Mouse (Mus musculus): ENCODE results near the gene Insl5. TPM values are rescaled to one million over a fixed set of nuclear protein-coding genes. Genes with fewer than 3 reads are reported as not detected.

Insl5 gene
- polyA plus RNA-seq, 1 experiment from 2014 or later, result 0.69 TPM

DNA sequence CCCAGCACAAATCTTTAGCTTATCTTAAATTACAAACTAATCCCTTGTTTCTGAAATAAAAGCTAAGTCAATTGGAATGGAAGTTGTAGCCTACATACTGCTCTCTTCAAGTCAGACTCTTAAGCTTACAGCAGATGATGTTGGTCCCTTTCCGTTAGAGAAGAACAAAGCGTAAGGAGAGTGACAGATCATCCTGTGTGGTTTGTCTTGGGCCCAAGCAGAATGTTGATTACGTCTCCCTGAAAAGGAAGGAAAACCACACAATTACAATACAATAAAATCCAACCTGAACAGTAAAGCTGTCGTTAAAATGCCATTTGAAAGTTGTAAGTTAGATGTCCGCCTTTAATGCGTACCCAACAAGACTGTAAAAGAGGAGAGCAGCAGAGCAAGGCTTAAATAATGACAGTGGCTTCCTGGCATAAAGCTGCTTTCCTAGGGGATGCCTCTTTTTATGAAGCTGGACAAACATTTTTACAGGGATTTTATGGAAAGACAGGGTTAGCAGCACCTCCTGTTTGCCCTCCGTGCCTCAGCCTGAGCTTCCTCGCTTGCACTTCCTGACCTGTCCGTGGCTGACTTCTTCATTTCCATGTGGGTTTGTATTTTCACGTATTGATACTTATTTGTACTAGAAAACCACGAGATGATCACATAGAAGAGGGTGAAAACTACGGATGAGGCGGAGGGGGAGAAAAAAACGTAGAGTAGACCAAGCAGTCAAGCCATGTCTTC, 12.6 kb upstream of the Insl5 start:
- Histone ChIP-seq H3K9ac (ENCODE audit: low read depth, low read length) (no peak overlapping the region), H3K27me3 (replicated peaks; ENCODE audit: control insufficient read depth, insufficient read depth, low read length) (no peaks in the 10 kb centered on the region), H3K9me3 (ENCODE audit: control insufficient read depth, low read length) (no peaks in the 10 kb centered on the region), H3K27ac (ENCODE audit: low read depth, low read length) (no peak overlapping the region), H3K4me1 (ENCODE audit: control insufficient read depth, insufficient read depth, low read depth, low read length) (no peaks in the 10 kb centered on the region), H3K36me3 (ENCODE audit: control insufficient read depth, insufficient read depth, low read length) (no peaks in the 10 kb centered on the region), H3K4me2 (ENCODE audit: low read length) (no peak overlapping the region), H3K4me3 (ENCODE audit: low read length) (no peak overlapping the region)
- WGBS, result 90% methylated on average over 14 of the region's 14 CpGs
- ATAC-seq, result no peak

GRCm38 (mm10) chr4:103028177-103029088, 1.8 kb upstream of the Insl5 start:
- H3K9ac ChIP-seq (ENCODE audit: low read depth, low read length), result no peak overlapping the region
- no peaks in the 10 kb centered on the region for H3K4me1 ChIP-seq (ENCODE audit: control insufficient read depth, insufficient read depth, low read depth, low read length)
- no peaks in the 10 kb centered on the region for H3K36me3 ChIP-seq (ENCODE audit: control insufficient read depth, insufficient read depth, low read length)
- H3K9me3 ChIP-seq (ENCODE audit: control insufficient read depth, low read length), result no peaks in the 10 kb centered on the region
- no peak overlapping the region for H3K27ac ChIP-seq (ENCODE audit: low read depth, low read length)
- no peaks in the 10 kb centered on the region for H3K27me3 ChIP-seq (replicated peaks; ENCODE audit: control insufficient read depth, insufficient read depth, low read length)
- H3K4me3 ChIP-seq (ENCODE audit: low read length), result no peak overlapping the region
- no peak overlapping the region for H3K4me2 ChIP-seq (ENCODE audit: low read length)
- WGBS, result 78% methylated on average over 13 of the region's 13 CpGs
- ATAC-seq, result no peak

DNA sequence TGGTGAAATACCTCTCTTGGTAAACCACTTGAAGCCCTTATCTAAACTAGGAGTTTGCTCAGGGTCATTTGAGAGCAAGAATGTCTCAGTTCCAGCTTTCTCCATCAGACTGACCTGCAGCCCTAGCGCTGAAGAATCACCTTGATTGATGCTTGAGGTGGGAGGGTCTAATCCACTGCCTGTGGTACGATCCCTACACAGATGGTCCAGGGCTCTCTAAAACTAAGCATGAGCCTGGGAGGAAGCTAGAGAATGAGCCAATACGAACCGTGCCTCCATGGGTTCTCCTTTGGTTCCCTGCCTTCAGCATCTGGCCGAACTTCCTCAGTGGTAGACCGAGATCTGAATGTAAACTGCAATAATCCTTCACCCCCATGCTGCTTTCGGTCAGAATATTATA, 1.1 kb upstream of the Insl5 start:
- Histone ChIP-seq H3K9ac (ENCODE audit: low read depth, low read length) (no peak overlapping the region), H3K4me1 (ENCODE audit: control insufficient read depth, insufficient read depth, low read depth, low read length) (no peaks in the 10 kb centered on the region), H3K27ac (ENCODE audit: low read depth, low read length) (no peak overlapping the region), H3K4me3 (ENCODE audit: low read length) (no peak overlapping the region), H3K9me3 (ENCODE audit: control insufficient read depth, low read length) (no peaks in the 10 kb centered on the region), H3K4me2 (ENCODE audit: low read length) (no peak overlapping the region), H3K27me3 (replicated peaks; ENCODE audit: control insufficient read depth, insufficient read depth, low read length) (no peaks in the 10 kb centered on the region), H3K36me3 (ENCODE audit: control insufficient read depth, insufficient read depth, low read length) (no peaks in the 10 kb centered on the region)
- ATAC-seq, result no peak
- 88% methylated on average over 7 of the region's 7 CpGs for WGBS

GRCm38 (mm10) chr4:103013490-103013889, 13.2 kb downstream of the Insl5 start:
- Histone ChIP-seq H3K27ac (ENCODE audit: low read depth, low read length) (no peak overlapping the region), H3K9ac (ENCODE audit: low read depth, low read length) (no peak overlapping the region), H3K4me1 (ENCODE audit: control insufficient read depth, insufficient read depth, low read depth, low read length) (peaks cover 8% of the 10 kb centered on the region), H3K4me3 (ENCODE audit: low read length) (no peak overlapping the region), H3K36me3 (ENCODE audit: control insufficient read depth, insufficient read depth, low read length) (no peaks in the 10 kb centered on the region), H3K9me3 (ENCODE audit: control insufficient read depth, low read length) (no peaks in the 10 kb centered on the region), H3K4me2 (ENCODE audit: low read length) (peak overlapping the region; percentile 13; the same call in 1 of the 2 replicates), H3K27me3 (replicated peaks; ENCODE audit: control insufficient read depth, insufficient read depth, low read length) (no peaks in the 10 kb centered on the region)
- peak; percentile 9; the same call in 1 of the 2 replicates for ATAC-seq
- WGBS, result 11% methylated on average over 4 of the region's 4 CpGs

- Histone ChIP-seq H3K27me3 (replicated peaks; ENCODE audit: control insufficient read depth, insufficient read depth, low read length) (no peaks in the 10 kb centered on the region), H3K9ac (ENCODE audit: low read depth, low read length) (0 out of 2 replicates have a peak overlapping the region, but pooled peaks have one; percentile 28), H3K4me3 (ENCODE audit: low read length) (no peak overlapping the region), H3K4me2 (ENCODE audit: low read length) (peak overlapping the region; percentile 32; the same call in 1 of the 2 replicates), H3K27ac (ENCODE audit: low read depth, low read length) (peak overlapping the region; percentile 16; the same call in 1 of the 2 replicates), H3K36me3 (ENCODE audit: control insufficient read depth, insufficient read depth, low read length) (no peaks in the 10 kb centered on the region), H3K4me1 (ENCODE audit: control insufficient read depth, insufficient read depth, low read depth, low read length) (peaks cover 8% of the 10 kb centered on the region), H3K9me3 (ENCODE audit: control insufficient read depth, low read length) (no peaks in the 10 kb centered on the region)
- peak; percentile 88 for ATAC-seq
- WGBS, result 31% methylated on average over 7 of the region's 7 CpGs
Observed at GRCm38 (mm10) chr4:103011823-103012222, 14.8 kb downstream of the Insl5 start.

DNA sequence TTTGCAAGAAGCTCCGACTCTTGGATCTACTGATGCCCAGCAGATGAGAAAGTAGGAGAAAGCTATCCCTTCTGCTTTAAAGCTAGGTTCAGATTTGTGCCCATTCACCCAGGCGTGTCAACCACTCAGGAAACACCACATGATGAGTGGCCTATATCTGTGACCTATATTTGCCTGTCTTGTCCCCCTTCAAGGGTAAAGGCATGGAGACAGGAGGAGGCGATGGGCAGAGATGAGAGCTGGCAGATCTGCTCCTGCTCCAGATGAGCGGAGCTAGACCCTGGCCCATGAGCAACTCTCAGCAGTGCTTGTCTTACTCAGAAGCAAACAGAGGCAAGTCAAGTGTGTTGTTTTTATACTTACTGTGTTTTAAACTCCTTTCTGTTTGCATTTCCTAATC, 15.9 kb downstream of the Insl5 start:
- H3K4me2 ChIP-seq (ENCODE audit: low read length), result no peak overlapping the region
- no peaks in the 10 kb centered on the region for H3K36me3 ChIP-seq (ENCODE audit: control insufficient read depth, insufficient read depth, low read length)
- no peak for ATAC-seq
- 93% methylated on average over 4 of the region's 4 CpGs for WGBS
- H3K27me3 ChIP-seq (replicated peaks; ENCODE audit: control insufficient read depth, insufficient read depth, low read length), result no peaks in the 10 kb centered on the region
- no peaks in the 10 kb centered on the region for H3K9me3 ChIP-seq (ENCODE audit: control insufficient read depth, low read length)
- H3K27ac ChIP-seq (ENCODE audit: low read depth, low read length), result no peak overlapping the region
- H3K9ac ChIP-seq (ENCODE audit: low read depth, low read length), result no peak overlapping the region
- no peak overlapping the region for H3K4me3 ChIP-seq (ENCODE audit: low read length)
- peaks cover 8% of the 10 kb centered on the region for H3K4me1 ChIP-seq (ENCODE audit: control insufficient read depth, insufficient read depth, low read depth, low read length)

GRCm38 (mm10) chr4:103006943-103007418, 19.7 kb downstream of the Insl5 start:
- 20% methylated on average over 4 of the region's 4 CpGs for WGBS
- Histone ChIP-seq H3K4me1 (ENCODE audit: control insufficient read depth, insufficient read depth, low read depth, low read length) (peaks cover 3% of the 10 kb centered on the region), H3K36me3 (ENCODE audit: control insufficient read depth, insufficient read depth, low read length) (no peaks in the 10 kb centered on the region), H3K9me3 (ENCODE audit: control insufficient read depth, low read length) (no peaks in the 10 kb centered on the region), H3K4me2 (ENCODE audit: low read length) (no peak overlapping the region), H3K4me3 (ENCODE audit: low read length) (no peak overlapping the region), H3K9ac (ENCODE audit: low read depth, low read length) (no peak overlapping the region), H3K27ac (ENCODE audit: low read depth, low read length) (no peak overlapping the region), H3K27me3 (replicated peaks; ENCODE audit: control insufficient read depth, insufficient read depth, low read length) (no peaks in the 10 kb centered on the region)
- no peak for ATAC-seq

DNA sequence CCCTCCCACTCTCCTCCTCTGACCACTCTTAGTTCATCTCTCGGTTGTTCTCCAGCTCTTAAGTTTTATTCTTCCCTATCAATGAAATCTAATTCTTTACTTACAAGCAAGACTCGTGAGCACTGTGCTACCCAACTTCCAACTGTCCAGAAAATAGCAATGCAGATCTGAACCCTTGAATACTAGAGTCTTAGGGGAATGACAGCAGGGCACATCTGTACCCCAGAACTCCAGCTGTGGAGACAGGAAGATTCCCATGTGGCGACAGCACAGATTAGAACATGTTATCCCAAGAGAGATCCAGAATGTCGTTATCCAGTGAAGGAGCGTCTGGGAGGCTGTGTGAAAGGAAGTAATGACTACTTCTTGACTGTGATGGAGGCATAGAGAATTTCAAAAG, 20.4 kb downstream of the Insl5 start:
- Histone ChIP-seq H3K4me3 (ENCODE audit: low read length) (no peak overlapping the region), H3K9me3 (ENCODE audit: control insufficient read depth, low read length) (no peaks in the 10 kb centered on the region), H3K4me1 (ENCODE audit: control insufficient read depth, insufficient read depth, low read depth, low read length) (no peaks in the 10 kb centered on the region; the same call in 1 of the 2 replicates), H3K9ac (ENCODE audit: low read depth, low read length) (no peak overlapping the region), H3K4me2 (ENCODE audit: low read length) (no peak overlapping the region), H3K27me3 (replicated peaks; ENCODE audit: control insufficient read depth, insufficient read depth, low read length) (no peaks in the 10 kb centered on the region), H3K36me3 (ENCODE audit: control insufficient read depth, insufficient read depth, low read length) (no peaks in the 10 kb centered on the region), H3K27ac (ENCODE audit: low read depth, low read length) (no peak overlapping the region)
- ATAC-seq, result no peak
- WGBS, result 69% methylated on average over 5 of the region's 5 CpGs
